Mouse (Mus musculus) urinary bladder, postnatal 36 days (tissue): Measurements from ENCODE around the gene Tecpr1.

Source experiments
- DNase-seq, 2 experiments: peaks; one replicate each; pipeline ENCODE4 v3.0.0; 2022; ENCODE audit warnings: low spot score in 2 of 2, mixed read lengths in 1 of 2

The Tecpr1 gene

GRCm38 (mm10) chr5:144251876-144252577, 28.6 kb upstream of the Tecpr1 start:
- DNase-seq: no peak

- DNase-seq: no peak
These were observed 26.5 kb upstream of the Tecpr1 start for GRCm38 (mm10) chr5:144249871-144250270.

- peak; percentile 29 to 48 for DNase-seq
These were observed 24.6 kb upstream of the Tecpr1 start for GRCm38 (mm10) chr5:144247906-144248585.

GRCm38 (mm10) chr5:144247307-144247706, 23.9 kb upstream of the Tecpr1 start:
- no peak for DNase-seq

- DNase-seq: no peak
These were observed 23.3 kb upstream of the Tecpr1 start for GRCm38 (mm10) chr5:144246669-144247068.

GRCm38 (mm10) chr5:144245592-144245991, 22.2 kb upstream of the Tecpr1 start:
- DNase-seq: no peak

GRCm38 (mm10) chr5:144243901-144244487, 20.6 kb upstream of the Tecpr1 start, which contains the start of gene Bri3:
TSS of gene Bri3 (plus strand) at chr5:144244437.
- no peak for DNase-seq

GRCm38 (mm10) chr5:144238969-144239368, 15.6 kb upstream of the Tecpr1 start:
- no peak for DNase-seq

GRCm38 (mm10) chr5:144234714-144235113, 11.3 kb upstream of the Tecpr1 start:
- DNase-seq: no peak

GRCm38 (mm10) chr5:144234222-144234621, 10.8 kb upstream of the Tecpr1 start:
- DNase-seq: no peak

GRCm38 (mm10) chr5:144232531-144232930, 9.1 kb upstream of the Tecpr1 start:
- no peak for DNase-seq

- DNase-seq: no peak
These were observed 8.0 kb upstream of the Tecpr1 start for GRCm38 (mm10) chr5:144231410-144231809.

GRCm38 (mm10) chr5:144230216-144230615, 6.8 kb upstream of the Tecpr1 start:
- DNase-seq: no peak

GRCm38 (mm10) chr5:144226220-144226619, 2.8 kb upstream of the Tecpr1 start:
- no peak for DNase-seq

- no peak for DNase-seq
These were observed 743 bp upstream of the Tecpr1 start for GRCm38 (mm10) chr5:144223899-144224816.

GRCm38 (mm10) chr5:144222811-144223502, 458 bp downstream of the Tecpr1 start:
- DNase-seq: peak; percentile 37 to 38

GRCm38 (mm10) chr5:144221305-144221704, 2.1 kb downstream of the Tecpr1 start:
- peak in 1 of 2 experiments; percentile 23 for DNase-seq

GRCm38 (mm10) chr5:144219936-144220335, 3.5 kb downstream of the Tecpr1 start:
- no peak for DNase-seq

- DNase-seq: no peak
These were observed 4.1 kb downstream of the Tecpr1 start for GRCm38 (mm10) chr5:144219306-144219705.

GRCm38 (mm10) chr5:144218061-144218460, 5.4 kb downstream of the Tecpr1 start:
- DNase-seq: no peak

GRCm38 (mm10) chr5:144215992-144216391, 7.4 kb downstream of the Tecpr1 start:
- DNase-seq: no peak
